Mouse (Mus musculus) left cerebral cortex, adult 18-20 months (tissue): Measurements from ENCODE around the gene Calcoco1. TPM values are rescaled to one million over a fixed set of nuclear protein-coding genes. Genes with fewer than 3 reads are reported as not detected.

Experiments
- microRNA-seq, 2 experiments: library from miRNA; unstranded; fragments of <30 nt; microRNA quantifications; one replicate each; pipeline ENCODE4 v1.2.0; 2021
- total RNA-seq, 2 experiments: library from RNA; stranded (reverse); gene quantifications; 2 replicates each; pipeline ENCODE4 v1.2.3; 2021

The Calcoco1 gene
- total RNA-seq, 2 experiments from 2014 or later: 75.1 to 75.6 TPM

Small RNA genes lying within 50 kb of the gene (microRNA-seq; reads per million reads assigned to microRNA genes)
- 0 to 0.25 reads per million in 2 experiments for gene Mir688

Other genes with a start within 250 kb of the Calcoco1 start
- not detected for gene Gm10337, start 218.5 kb downstream of the Calcoco1 start, total RNA-seq
- 10 to 100 TPM; 94.3 to 97.3 TPM for gene Map3k12, start 205.1 kb downstream of the Calcoco1 start, total RNA-seq
- gene Tarbp2, start 204.0 kb downstream of the Calcoco1 start, total RNA-seq: 10 to 100 TPM; 28.8 to 30.3 TPM
- 1 to 10 TPM; 2.3 to 3.8 TPM for gene Npff, start 197.2 kb downstream of the Calcoco1 start, total RNA-seq
- not detected for gene Gm28047, start 97.1 kb downstream of the Calcoco1 start, total RNA-seq
- gene Atf7, start 96.7 kb downstream of the Calcoco1 start, total RNA-seq: 10 to 100 TPM; 33.9 to 36.3 TPM
- gene Atp5g2, start 49.8 kb downstream of the Calcoco1 start, total RNA-seq: 10 to 100 TPM in 1 of 2 experiments, 1 to 10 TPM in 1; 7.8 to 11.6 TPM
- gene Hoxc13, start 198.9 kb upstream of the Calcoco1 start, total RNA-seq: not detected
- gene Hoxc12, start 214.6 kb upstream of the Calcoco1 start, total RNA-seq: not detected
- not detected for gene Hoxc11, start 232.2 kb upstream of the Calcoco1 start, total RNA-seq
- not detected for gene Hoxc10, start 244.6 kb upstream of the Calcoco1 start, total RNA-seq
- not detected for gene Hoxc5, start 245.3 kb upstream of the Calcoco1 start, total RNA-seq